Mouse (Mus musculus): Measurements from ENCODE around the gene Xpnpep3.
"Not testable (repeated sequence)": the region's sequence is repeated elsewhere in the genome, so short reads cannot be mapped to it uniquely, and the experiment has no call there.

Xpnpep3 gene

DNA sequence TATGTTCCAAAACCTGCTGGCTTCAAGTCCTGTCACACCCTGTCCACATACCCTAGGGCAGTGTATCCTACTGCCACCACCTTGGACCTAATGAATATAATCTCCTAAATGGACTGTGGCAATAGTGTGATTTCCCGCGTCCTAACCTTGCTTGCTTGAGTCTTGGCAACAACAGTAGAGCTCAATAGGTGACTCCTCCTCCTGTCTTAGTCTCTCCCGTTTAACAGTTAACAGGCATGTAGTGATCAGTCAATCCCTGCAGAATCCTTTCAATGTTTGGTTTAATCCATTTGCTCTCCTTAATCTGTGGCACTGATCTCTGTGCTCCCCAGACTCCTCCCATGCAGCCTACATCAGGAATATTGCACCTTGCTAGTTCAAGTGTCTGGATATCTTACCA is 5.1 kb downstream of the Xpnpep3 start:
- no peak for DNase-seq (ENCODE audit: low spot score)

GRCm38 (mm10) chr15:81408199-81408598 is 8.3 kb downstream of the Xpnpep3 start, which contains the start of gene Dnajb7:
Gene Dnajb7 (minus strand): TSS chr15:81408299.
- no peak for DNase-seq (ENCODE audit: low spot score)

DNA sequence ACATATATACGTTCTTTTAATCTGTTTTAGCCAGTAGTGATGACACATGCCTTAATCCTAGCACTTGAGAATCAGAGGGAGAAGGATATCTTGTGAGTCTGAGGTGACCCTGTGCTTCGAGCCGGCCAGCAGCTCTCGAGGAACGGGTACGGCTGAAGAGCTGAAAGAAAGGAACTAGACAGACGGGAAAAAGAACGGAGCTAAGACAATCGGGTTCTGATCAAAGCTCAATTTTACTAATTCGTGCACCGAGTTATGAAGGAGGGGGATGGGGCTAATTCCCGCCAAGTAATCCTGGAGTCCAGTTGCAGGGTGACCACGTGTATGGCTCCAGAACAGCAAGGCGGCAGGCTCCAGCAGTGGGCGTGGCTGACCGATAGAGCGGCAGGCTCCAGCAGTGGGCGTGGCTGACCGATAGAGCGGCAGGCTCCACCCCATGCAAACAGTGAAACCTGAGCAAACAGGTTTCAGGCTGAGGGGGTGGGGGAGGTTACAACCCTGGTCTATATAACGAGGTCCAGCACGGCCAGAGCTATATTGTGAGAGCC is 16.9 kb downstream of the Xpnpep3 start:
- DNase-seq (ENCODE audit: low spot score) = peak; percentile 81

DNA sequence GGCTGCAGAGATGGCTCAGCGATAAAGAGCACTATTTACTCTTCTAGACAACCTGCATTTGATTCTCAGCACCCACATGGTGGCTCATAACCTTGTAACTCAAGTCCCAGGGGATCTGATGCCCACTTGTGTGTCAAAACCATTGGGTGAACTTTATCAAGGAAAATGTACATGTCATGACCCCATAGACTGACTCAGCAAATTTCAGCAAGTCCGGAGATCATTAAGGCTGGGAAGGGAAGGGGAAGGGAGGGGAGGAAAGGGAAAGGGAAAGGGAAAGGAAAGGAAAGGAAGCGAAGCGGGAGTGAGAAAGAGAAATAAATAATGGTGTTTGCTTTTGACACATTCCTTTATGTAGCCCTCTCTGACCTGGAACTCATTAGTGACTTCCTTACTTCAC is 18.1 kb downstream of the Xpnpep3 start:
- no peak for DNase-seq (ENCODE audit: low spot score)

DNA sequence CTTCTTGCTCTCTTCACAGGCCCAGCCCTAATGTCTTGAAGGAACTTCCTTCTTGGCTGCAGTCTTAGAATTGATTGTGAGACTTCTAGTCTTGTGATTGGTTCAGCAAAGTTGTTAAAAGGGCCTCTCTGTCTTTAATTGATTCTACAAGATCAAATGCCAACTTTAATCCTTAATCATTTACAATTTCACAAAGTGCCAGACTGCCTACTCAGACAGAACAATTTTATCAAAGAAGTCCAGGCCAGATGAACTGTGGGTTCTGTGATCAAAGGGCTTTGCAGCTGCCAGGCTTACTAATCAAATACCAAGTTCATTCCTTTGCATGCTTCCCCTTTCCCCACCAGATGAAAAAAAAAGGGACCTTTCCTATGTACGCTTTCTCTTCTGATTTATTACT is 21.5 kb downstream of the Xpnpep3 start:
- DNase-seq (ENCODE audit: low spot score) = no peak

- DNase-seq (ENCODE audit: low spot score) = peak; percentile 31
These were observed 22.3 kb downstream of the Xpnpep3 start for GRCm38 (mm10) chr15:81422156-81422681.

GRCm38 (mm10) chr15:81425311-81425710 is 25.4 kb downstream of the Xpnpep3 start:
- DNase-seq (ENCODE audit: low spot score) = no peak

DNA sequence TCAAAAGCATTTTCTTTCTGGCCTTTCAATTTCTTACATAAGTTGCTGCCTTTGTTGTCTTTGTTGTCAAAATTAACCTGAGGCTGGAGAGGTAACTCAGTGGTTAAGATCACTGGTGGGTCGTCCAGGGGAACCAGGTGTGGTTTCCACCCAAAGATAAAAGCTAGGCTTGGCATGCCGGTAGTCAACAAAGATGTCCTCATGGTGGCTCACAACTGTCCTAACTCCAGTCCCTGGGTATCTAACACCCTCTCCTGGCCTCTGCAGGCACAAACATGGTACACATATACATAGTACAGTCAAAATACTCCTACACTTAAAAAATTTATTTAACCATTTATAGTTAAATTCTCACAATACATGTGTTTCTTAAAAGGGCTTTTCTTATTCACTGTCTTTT is 28.0 kb downstream of the Xpnpep3 start:
- no peak for DNase-seq (ENCODE audit: low spot score)

GRCm38 (mm10) chr15:81431195-81431594 is 31.3 kb downstream of the Xpnpep3 start:
- no peak for DNase-seq (ENCODE audit: low spot score)

- no peak for DNase-seq (ENCODE audit: low spot score)
These were observed 38.4 kb downstream of the Xpnpep3 start for GRCm38 (mm10) chr15:81438345-81438744.

GRCm38 (mm10) chr15:81439236-81439635 is 39.3 kb downstream of the Xpnpep3 start:
- DNase-seq (ENCODE audit: low spot score) = no peak

DNA sequence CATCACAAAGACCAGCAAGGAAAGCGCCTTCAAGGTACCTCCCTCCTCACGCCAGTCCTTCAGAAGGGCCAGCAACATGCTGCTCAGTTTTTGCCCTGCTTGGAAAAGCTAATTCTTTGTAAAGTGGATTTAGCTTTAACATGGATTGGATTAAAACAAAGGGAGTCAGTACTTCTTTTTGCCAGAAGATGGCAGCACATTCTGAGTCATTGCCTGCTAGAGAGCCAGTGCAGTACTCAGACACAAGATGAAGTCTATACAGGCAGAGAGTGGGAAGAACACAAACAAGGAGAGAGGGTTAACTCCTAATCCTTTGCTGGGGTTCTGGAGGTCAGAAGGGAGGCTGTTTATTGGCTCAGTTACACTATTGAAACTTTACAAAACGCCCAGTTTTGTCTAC is 48.5 kb downstream of the Xpnpep3 start:
- DNase-seq (ENCODE audit: low spot score) = peak; percentile 55

GRCm38 (mm10) chr15:81461523-81461922 is 61.6 kb downstream of the Xpnpep3 start:
- DNase-seq (ENCODE audit: low spot score) = no peak

DNA sequence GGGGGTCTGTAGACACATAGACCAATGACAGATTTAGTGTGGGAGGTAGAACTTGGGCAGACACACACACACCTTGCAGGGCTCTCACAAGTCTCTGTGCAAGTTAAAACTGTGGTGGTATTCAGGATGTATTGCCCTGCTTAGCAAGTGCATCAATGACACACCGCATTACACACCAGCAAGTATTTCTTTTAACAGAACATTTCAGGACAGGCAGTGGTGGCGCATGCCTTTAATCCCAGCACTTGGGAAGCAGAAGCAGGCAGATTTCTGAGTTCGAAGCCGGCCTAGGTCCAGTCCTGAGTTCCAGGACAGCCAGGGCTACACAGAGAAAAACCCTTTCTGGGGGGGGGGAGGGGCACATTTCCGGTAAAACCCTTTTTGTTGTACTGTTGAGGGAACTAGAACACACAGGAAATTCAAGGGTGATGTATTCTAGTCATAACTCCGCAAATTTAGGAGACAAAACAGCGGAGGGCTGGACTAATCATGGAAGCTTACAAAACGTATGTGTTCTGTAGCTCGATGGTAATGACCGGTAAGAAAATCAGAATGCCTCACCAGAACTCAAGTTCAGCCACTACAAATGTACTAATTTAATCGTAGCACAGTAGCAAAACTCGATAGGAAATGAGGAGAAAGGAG is 65.2 kb downstream of the Xpnpep3 start:
- DNase-seq (ENCODE audit: low spot score) = no peak

DNA sequence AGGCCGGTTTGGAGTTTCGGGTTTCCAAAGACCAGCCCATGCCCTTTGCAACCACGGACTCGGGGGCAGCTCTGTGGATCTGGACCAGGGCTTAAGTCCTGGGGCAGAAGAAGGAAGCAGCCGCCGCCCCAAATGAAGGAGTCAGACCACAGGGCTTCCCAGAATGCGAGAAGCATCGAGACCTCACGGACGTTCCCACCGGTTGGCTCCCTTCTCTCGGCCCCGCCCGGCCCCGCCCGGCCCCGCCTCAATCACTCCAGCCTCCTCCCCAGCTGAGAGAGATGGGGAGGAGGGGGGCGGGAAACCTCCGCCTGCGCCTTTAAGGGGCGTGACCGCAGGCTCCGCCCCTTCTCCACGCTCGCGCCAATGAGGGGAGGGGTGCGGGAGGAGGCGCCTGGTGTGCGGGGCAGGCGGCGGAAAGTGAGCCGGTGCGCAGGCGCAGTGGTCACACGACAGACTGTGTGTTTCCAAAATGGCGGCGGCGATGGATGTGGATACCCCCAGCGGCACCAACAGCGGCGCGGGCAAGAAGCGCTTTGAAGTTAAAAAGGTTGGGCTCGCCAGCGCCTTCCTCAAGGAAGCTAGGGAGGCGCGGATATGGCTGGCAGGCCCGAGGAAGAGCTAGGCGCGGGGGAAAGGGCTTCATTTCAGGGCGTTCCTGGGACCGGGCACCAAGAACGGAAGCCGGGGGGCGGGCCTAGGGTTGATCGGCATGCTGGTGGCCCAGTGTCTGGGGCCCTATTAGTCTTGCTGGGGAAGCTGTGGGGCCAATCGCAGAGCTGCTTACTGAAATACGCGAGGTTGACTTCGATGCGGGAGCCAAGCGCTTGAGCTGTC is 66.2 kb downstream of the Xpnpep3 start, which contains the start of gene Rbx1:
Gene Rbx1, plus strand, starts transcription at position 396 of the 837 bp plus-strand sequence.
- peak; percentile 99 for DNase-seq (ENCODE audit: low spot score)

- no peak for DNase-seq (ENCODE audit: low spot score)
These were observed 66.8 kb downstream of the Xpnpep3 start for GRCm38 (mm10) chr15:81466738-81467113.

- DNase-seq (ENCODE audit: low spot score) = no peak
These were observed 70.8 kb downstream of the Xpnpep3 start for GRCm38 (mm10) chr15:81470735-81471134.

- no peak for DNase-seq (ENCODE audit: low spot score)
These were observed 72.3 kb downstream of the Xpnpep3 start for GRCm38 (mm10) chr15:81472256-81472655.

DNA sequence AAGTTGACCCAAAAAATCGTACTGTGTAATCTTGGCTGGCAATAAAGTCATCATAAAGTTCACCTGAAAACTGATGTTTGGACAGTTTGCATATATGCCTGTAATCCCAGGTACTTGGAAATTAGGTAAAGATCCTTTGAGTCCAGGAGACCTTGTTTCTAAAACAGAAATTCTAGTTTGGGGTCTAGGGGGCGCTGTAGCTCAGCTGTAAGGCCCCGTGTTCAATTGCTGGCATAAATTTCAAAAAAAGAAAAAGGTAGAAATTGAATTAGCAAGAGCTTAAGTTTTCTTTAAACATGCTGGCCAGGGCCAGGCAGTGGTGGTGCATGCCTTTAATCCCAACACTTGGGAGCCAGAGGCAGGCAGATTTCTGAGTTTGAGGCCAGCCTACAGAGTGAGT is 75.7 kb downstream of the Xpnpep3 start:
- DNase-seq (ENCODE audit: low spot score) = no peak

- no peak for DNase-seq (ENCODE audit: low spot score)
These were observed 76.7 kb downstream of the Xpnpep3 start for GRCm38 (mm10) chr15:81476597-81476996.

GRCm38 (mm10) chr15:81479446-81480213 is 79.7 kb downstream of the Xpnpep3 start:
- DNase-seq (ENCODE audit: low spot score) = peak; percentile 68

- not testable (repeated sequence) for DNase-seq (ENCODE audit: low spot score)
These were observed 80.3 kb downstream of the Xpnpep3 start for GRCm38 (mm10) chr15:81480284-81480683.
